Mouse (Mus musculus) G1E (cell line): ENCODE results near the gene Slain2.

Experiments used
- CTCF ChIP-seq: IDR thresholded peaks from 2 replicates; pipeline ENCODE4 v1.5.1; 2012; ENCODE audit warnings: low read depth, low read length, inconsistent platforms, mixed read lengths
- GATA1 ChIP-seq: IDR thresholded peaks from 2 replicates; pipeline ENCODE4 v1.6.1; 2012; ENCODE audit warnings: borderline replicate concordance, low read length, inconsistent platforms, mixed read lengths
- GATA2 ChIP-seq: IDR thresholded peaks from 2 replicates; pipeline ENCODE4 v1.6.1; 2012; ENCODE audit warnings: low read depth, low read length, inconsistent platforms, borderline replicate concordance
- POLR2AphosphoS5 ChIP-seq: IDR thresholded peaks from 2 replicates; pipeline ENCODE4 v1.6.1; 2012; ENCODE audit warnings: low read depth, low read length, inconsistent platforms; ENCODE audit not compliant: insufficient replicate concordance
- TAL1 ChIP-seq: conservative IDR thresholded peaks from 2 replicates; pipeline ENCODE4 v1.6.1; 2012; ENCODE audit warnings: low read depth, low read length, inconsistent platforms, mixed read lengths

DNA sequence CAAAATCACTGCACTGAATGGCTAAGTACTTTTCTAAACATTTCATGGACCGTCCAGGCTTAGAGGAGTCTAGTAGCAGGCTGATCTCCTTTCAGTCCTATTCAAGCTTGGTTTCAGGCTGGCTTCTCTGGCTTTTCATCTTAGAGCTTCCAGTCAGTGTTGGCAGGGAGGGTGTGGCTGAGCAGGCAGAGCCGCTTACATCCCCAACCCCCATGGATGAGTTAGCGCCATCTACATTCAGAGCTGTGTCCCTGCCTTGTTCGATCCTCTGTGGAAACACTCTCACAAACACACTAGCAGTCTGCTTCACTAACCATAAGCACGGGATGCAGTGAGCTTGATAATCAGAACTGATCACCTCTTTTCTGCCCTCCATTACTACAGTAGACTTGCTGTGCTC is 58.8 kb downstream of the Slain2 start:
- TF ChIP-seq GATA1 = no peak
- no peak for TF ChIP-seq CTCF
- no peak for TF ChIP-seq POLR2AphosphoS5
- TF ChIP-seq TAL1 = no peak
- no peak for TF ChIP-seq GATA2
